Mouse (Mus musculus): ENCODE data around the gene Laptm4a. TPM values are rescaled to one million over a fixed set of nuclear protein-coding genes. Genes with fewer than 3 reads are reported as not detected.

Gene Laptm4a
- polyA plus RNA-seq (2015; fragmentation: Nextera tagmentation; extraction: Ambion mirVana): 141 and 160 TPM in 2 replicates

GRCm38 (mm10) chr12:8921394-8922368 is at the start of gene Laptm4a:
Laptm4a (plus strand) TSS chr12:8921664.

GRCm38 (mm10) chr12:8947714-8948464 is 26.4 kb downstream of the Laptm4a start, which contains the start of gene Matn3:
Matn3 (plus strand) TSS chr12:8947929.

GRCm38 (mm10) chr12:8973820-8974465 is 52.5 kb downstream of the Laptm4a start, which contains the start of gene Wdr35:
Wdr35 (plus strand) TSS chr12:8973892.

Other genes with a start within 250 kb of the Laptm4a start
- gene Pum2, start 247.5 kb upstream of the Laptm4a start, polyA plus RNA-seq (2015; fragmentation: Nextera tagmentation; extraction: Ambion mirVana): 27.0 and 28.8 TPM in 2 replicates
- 6.7 and 8.9 TPM in 2 replicates for gene Sdc1, start 150.3 kb upstream of the Laptm4a start, polyA plus RNA-seq (2015; fragmentation: Nextera tagmentation; extraction: Ambion mirVana)
- 0.05 and 0.08 TPM in 2 replicates for gene Matn3, start 26.3 kb downstream of the Laptm4a start, polyA plus RNA-seq (2015; fragmentation: Nextera tagmentation; extraction: Ambion mirVana)
- 2.5 TPM in 2 replicates for gene Wdr35, start 52.2 kb downstream of the Laptm4a start, polyA plus RNA-seq (2015; fragmentation: Nextera tagmentation; extraction: Ambion mirVana)
- 17.4 and 19.4 TPM in 2 replicates for gene Ttc32, start 108.3 kb downstream of the Laptm4a start, polyA plus RNA-seq (2015; fragmentation: Nextera tagmentation; extraction: Ambion mirVana)